Mouse (Mus musculus): ENCODE measurements around the gene Chtop. TPM values are rescaled to one million over a fixed set of nuclear protein-coding genes. Genes with fewer than 3 reads are reported as not detected.

The Chtop gene
- total and polyA plus RNA-seq, 2 experiments from 2014 or later, result 163 to 233 TPM

GRCm38 (mm10) chr3:90454931-90455330 lies 54.4 kb downstream of the Chtop start:
- Histone ChIP-seq H3K4me3 (ENCODE audit: low read depth, low read length) (no peak overlapping the region), H3K36me3 (ENCODE audit: insufficient read depth, low read length) (no peaks in the 10 kb centered on the region), H3K9ac (replicated peaks; ENCODE audit: low read length, poor library complexity, severe bottlenecking) (no peak overlapping the region), H3K27ac (ENCODE audit: low read depth, low read length) (no peak overlapping the region), H3K4me1 (ENCODE audit: insufficient read depth, low read length) (no peaks in the 10 kb centered on the region), H3K4me2 (ENCODE audit: low read depth, low read length, poor library complexity, severe bottlenecking) (no peak overlapping the region), H3K27me3 (ENCODE audit: insufficient read depth, low read length) (no peaks in the 10 kb centered on the region), H3K9me3 (ENCODE audit: low read length) (no peaks in the 10 kb centered on the region)
- ATAC-seq (ENCODE audit: low FRiP score) (no peak), DNase-seq (ENCODE audit: low spot score) (no peak)
- TF ChIP-seq CTCF (IDR thresholded peaks at IDR 0.05), result no peak
- WGBS, result 86% methylated on average over 14 of the region's 14 CpGs

- DNase-seq (ENCODE audit: low spot score), result no peak
- H3K4me2 ChIP-seq (ENCODE audit: low read depth, low read length, poor library complexity, severe bottlenecking), result no peak overlapping the region
- H3K4me3 ChIP-seq (ENCODE audit: low read depth, low read length), result no peak overlapping the region
- no peak overlapping the region for H3K27ac ChIP-seq (ENCODE audit: low read depth, low read length)
- H3K36me3 ChIP-seq (ENCODE audit: insufficient read depth, low read length), result no peaks in the 10 kb centered on the region
- TF ChIP-seq CTCF (IDR thresholded peaks at IDR 0.05), result no peak
- no peaks in the 10 kb centered on the region for H3K9me3 ChIP-seq (ENCODE audit: low read length)
- WGBS, result 45% methylated on average over 10 of the region's 10 CpGs
- no peak for ATAC-seq (ENCODE audit: low FRiP score)
- H3K27me3 ChIP-seq (ENCODE audit: insufficient read depth, low read length), result no peaks in the 10 kb centered on the region
- no peak overlapping the region for H3K9ac ChIP-seq (replicated peaks; ENCODE audit: low read length, poor library complexity, severe bottlenecking)
- H3K4me1 ChIP-seq (ENCODE audit: insufficient read depth, low read length), result 0 out of 2 replicates have a peak, but pooled peaks cover 6% of the 10 kb centered on the region
Measured at GRCm38 (mm10) chr3:90451396-90452095, 57.8 kb downstream of the Chtop start.

- H3K36me3 ChIP-seq (ENCODE audit: insufficient read depth, low read length), result no peaks in the 10 kb centered on the region
- H3K4me3 ChIP-seq (ENCODE audit: low read depth, low read length), result no peak overlapping the region
- H3K4me2 ChIP-seq (ENCODE audit: low read depth, low read length, poor library complexity, severe bottlenecking), result no peak overlapping the region
- no peaks in the 10 kb centered on the region for H3K9me3 ChIP-seq (ENCODE audit: low read length)
- DNase-seq (ENCODE audit: low spot score) (no peak), ATAC-seq (ENCODE audit: low FRiP score) (no peak)
- H3K27ac ChIP-seq (ENCODE audit: low read depth, low read length), result no peak overlapping the region
- no peak for TF ChIP-seq CTCF (IDR thresholded peaks at IDR 0.05)
- H3K27me3 ChIP-seq (ENCODE audit: insufficient read depth, low read length), result no peaks in the 10 kb centered on the region
- no peak overlapping the region for H3K9ac ChIP-seq (replicated peaks; ENCODE audit: low read length, poor library complexity, severe bottlenecking)
- peaks cover 12% of the 10 kb centered on the region; the same call in 1 of the 2 replicates for H3K4me1 ChIP-seq (ENCODE audit: insufficient read depth, low read length)
- 32% methylated on average over 12 of the region's 12 CpGs for WGBS
Measured at GRCm38 (mm10) chr3:90450874-90451273, 58.4 kb downstream of the Chtop start.

Other genes starting within 250 kb of the Chtop start
- gene Dennd4b, start 244.3 kb downstream of the Chtop start, total RNA-seq (2014; rRNA removed), result 34.6 and 46.8 TPM in 2 replicates
- gene Dennd4b, start 244.3 kb downstream of the Chtop start, polyA plus RNA-seq (2015; fragmentation: Nextera tagmentation; extraction: Ambion mirVana), result 6.9 and 7.7 TPM in 2 replicates
- gene Gatad2b, start 216.3 kb downstream of the Chtop start, total RNA-seq (2014; rRNA removed), result 27.3 and 29.8 TPM in 2 replicates
- gene Gatad2b, start 216.3 kb downstream of the Chtop start, polyA plus RNA-seq (2015; fragmentation: Nextera tagmentation; extraction: Ambion mirVana), result 10.2 and 12.9 TPM in 2 replicates
- gene Slc27a3, start 119.6 kb downstream of the Chtop start, total RNA-seq (2014; rRNA removed), result 64.8 and 86.6 TPM in 2 replicates
- 30.8 and 31.4 TPM in 2 replicates for gene Slc27a3, start 119.6 kb downstream of the Chtop start, polyA plus RNA-seq (2015; fragmentation: Nextera tagmentation; extraction: Ambion mirVana)
- 58.5 and 61.8 TPM in 2 replicates for gene Ints3, start 75.9 kb downstream of the Chtop start, total RNA-seq (2014; rRNA removed)
- gene Ints3, start 75.9 kb downstream of the Chtop start, polyA plus RNA-seq (2015; fragmentation: Nextera tagmentation; extraction: Ambion mirVana), result 19.7 and 22.3 TPM in 2 replicates
- 4.0 and 4.1 TPM in 2 replicates for gene Npr1, start 43.6 kb downstream of the Chtop start, total RNA-seq (2014; rRNA removed)
- 1.5 and 2.0 TPM in 2 replicates for gene Npr1, start 43.6 kb downstream of the Chtop start, polyA plus RNA-seq (2015; fragmentation: Nextera tagmentation; extraction: Ambion mirVana)
- gene Ilf2, start 33.4 kb downstream of the Chtop start, total RNA-seq (2014; rRNA removed), result 136 and 147 TPM in 2 replicates
- gene Ilf2, start 33.4 kb downstream of the Chtop start, polyA plus RNA-seq (2015; fragmentation: Nextera tagmentation; extraction: Ambion mirVana), result 177 and 182 TPM in 2 replicates
- gene Snapin, start 18.5 kb downstream of the Chtop start, total RNA-seq (2014; rRNA removed), result 41.2 and 51.9 TPM in 2 replicates
- gene Snapin, start 18.5 kb downstream of the Chtop start, polyA plus RNA-seq (2015; fragmentation: Nextera tagmentation; extraction: Ambion mirVana), result 93.5 and 97.2 TPM in 2 replicates
- 16.4 and 27.5 TPM in 2 replicates for gene S100a1, start 4.9 kb upstream of the Chtop start, total RNA-seq (2014; rRNA removed)
- 54.2 and 59.9 TPM in 2 replicates for gene S100a1, start 4.9 kb upstream of the Chtop start, polyA plus RNA-seq (2015; fragmentation: Nextera tagmentation; extraction: Ambion mirVana)
- 4.5 and 7.3 TPM in 2 replicates for gene S100a13, start 4.9 kb upstream of the Chtop start, total RNA-seq (2014; rRNA removed)
- gene S100a13, start 4.9 kb upstream of the Chtop start, polyA plus RNA-seq (2015; fragmentation: Nextera tagmentation; extraction: Ambion mirVana), result 20.3 and 21.1 TPM in 2 replicates
- gene S100a14, start 17.4 kb upstream of the Chtop start, total RNA-seq (2014; rRNA removed), result 0.55 TPM in 1 of 2 replicates, not detected in the other
- gene S100a14, start 17.4 kb upstream of the Chtop start, polyA plus RNA-seq (2015; fragmentation: Nextera tagmentation; extraction: Ambion mirVana), result not detected in 2 replicates
- 38.4 and 76.1 TPM in 2 replicates for gene S100a16, start 27.8 kb upstream of the Chtop start, total RNA-seq (2014; rRNA removed)
- gene S100a16, start 27.8 kb upstream of the Chtop start, polyA plus RNA-seq (2015; fragmentation: Nextera tagmentation; extraction: Ambion mirVana), result 65.5 and 74.7 TPM in 2 replicates
- gene S100a3, start 51.1 kb upstream of the Chtop start, total RNA-seq (2014; rRNA removed), result 0.19 and 3.5 TPM in 2 replicates
- 0.81 and 0.90 TPM in 2 replicates for gene S100a3, start 51.1 kb upstream of the Chtop start, polyA plus RNA-seq (2015; fragmentation: Nextera tagmentation; extraction: Ambion mirVana)
- gene S100a2, start 80.7 kb upstream of the Chtop start, total RNA-seq (2014; rRNA removed), result not detected in 2 replicates
- not detected in 2 replicates for gene S100a2, start 80.7 kb upstream of the Chtop start, polyA plus RNA-seq (2015; fragmentation: Nextera tagmentation; extraction: Ambion mirVana)
- 1.6 TPM in 1 of 2 replicates, not detected in the other for gene Gm42674, start 92.4 kb upstream of the Chtop start, total RNA-seq (2014; rRNA removed)
- gene Gm42674, start 92.4 kb upstream of the Chtop start, polyA plus RNA-seq (2015; fragmentation: Nextera tagmentation; extraction: Ambion mirVana), result not detected in 2 replicates
- gene S100a4, start 94.3 kb upstream of the Chtop start, total RNA-seq (2014; rRNA removed), result not detected in 2 replicates
- gene S100a4, start 94.3 kb upstream of the Chtop start, polyA plus RNA-seq (2015; fragmentation: Nextera tagmentation; extraction: Ambion mirVana), result 2.4 and 2.5 TPM in 2 replicates
- gene S100a5, start 99.0 kb upstream of the Chtop start, total RNA-seq (2014; rRNA removed), result not detected in 2 replicates
- gene S100a5, start 99.0 kb upstream of the Chtop start, polyA plus RNA-seq (2015; fragmentation: Nextera tagmentation; extraction: Ambion mirVana), result 0.43 TPM in 1 of 2 replicates, not detected in the other
- gene S100a6, start 103.4 kb upstream of the Chtop start, total RNA-seq (2014; rRNA removed), result 13.8 and 14.3 TPM in 2 replicates
- 42.3 and 50.9 TPM in 2 replicates for gene S100a6, start 103.4 kb upstream of the Chtop start, polyA plus RNA-seq (2015; fragmentation: Nextera tagmentation; extraction: Ambion mirVana)
- gene S100a7a, start 144.5 kb upstream of the Chtop start, total RNA-seq (2014; rRNA removed), result not detected in 2 replicates
- not detected in 2 replicates for gene S100a7a, start 144.5 kb upstream of the Chtop start, polyA plus RNA-seq (2015; fragmentation: Nextera tagmentation; extraction: Ambion mirVana)
- gene S100a8, start 159.5 kb upstream of the Chtop start, total RNA-seq (2014; rRNA removed), result 0.93 and 1.8 TPM in 2 replicates
- gene S100a8, start 159.5 kb upstream of the Chtop start, polyA plus RNA-seq (2015; fragmentation: Nextera tagmentation; extraction: Ambion mirVana), result 2.2 and 4.2 TPM in 2 replicates
- gene S100a9, start 186.2 kb upstream of the Chtop start, total RNA-seq (2014; rRNA removed), result 5.5 TPM in 1 of 2 replicates, not detected in the other
- gene S100a9, start 186.2 kb upstream of the Chtop start, polyA plus RNA-seq (2015; fragmentation: Nextera tagmentation; extraction: Ambion mirVana), result 2.1 and 2.2 TPM in 2 replicates
- not detected in 2 replicates for gene Pglyrp4, start 217.4 kb upstream of the Chtop start, total RNA-seq (2014; rRNA removed)
- gene Pglyrp4, start 217.4 kb upstream of the Chtop start, polyA plus RNA-seq (2015; fragmentation: Nextera tagmentation; extraction: Ambion mirVana), result not detected in 2 replicates

Data from midbrain, postnatal 0 days (tissue).